Mouse (Mus musculus) G1E (cell line): ENCODE measurements around the gene Fam222b. TPM values are rescaled to one million over a fixed set of nuclear protein-coding genes. Genes with fewer than 3 reads are reported as not detected.
"Not testable (repeated sequence)": the region's sequence is repeated elsewhere in the genome, so short reads cannot be mapped to it uniquely, and the experiment has no call there.

Experiments
- ATAC-seq: 2 replicates; pipeline ENCODE4 v1.8.0; 2016; ENCODE audit warnings: mild to moderate bottlenecking; ENCODE audit not compliant: insufficient number of reproducible peaks, poor library complexity, low FRiP score, severe bottlenecking; ENCODE audit errors: extremely low read depth
- DNase-seq: peaks from one replicate; pipeline ENCODE4 v3.0.0; 2012; ENCODE audit warnings: low spot score
- H3K27me3 ChIP-seq: 2 replicates; pipeline ENCODE4 v1.6.1; 2012; ENCODE audit warnings: mild to moderate bottlenecking, low read length, inconsistent platforms; ENCODE audit not compliant: insufficient read depth
- H3K36me3 ChIP-seq: replicated peaks from 2 replicates; pipeline ENCODE3; 2012; ENCODE audit warnings: mild to moderate bottlenecking, inconsistent platforms
- H3K4me1 ChIP-seq: 2 replicates; pipeline ENCODE4 v1.6.1; 2012; ENCODE audit warnings: low read depth, low read length, inconsistent platforms, mixed read lengths; ENCODE audit not compliant: insufficient read depth
- H3K4me3 ChIP-seq: 2 replicates; pipeline ENCODE4 v1.5.1; 2012; ENCODE audit warnings: low read depth, mild to moderate bottlenecking, inconsistent platforms, low read length, moderate library complexity, mixed read lengths
- H3K9me3 ChIP-seq: replicated peaks from 2 replicates; pipeline ENCODE4 v1.6.1; 2012; ENCODE audit warnings: inconsistent platforms
- CTCF ChIP-seq: IDR thresholded peaks from 2 replicates; pipeline ENCODE4 v1.5.1; 2012; ENCODE audit warnings: low read depth, low read length, inconsistent platforms, mixed read lengths
- GATA1 ChIP-seq: IDR thresholded peaks from 2 replicates; pipeline ENCODE4 v1.6.1; 2012; ENCODE audit warnings: borderline replicate concordance, low read length, inconsistent platforms, mixed read lengths
- GATA2 ChIP-seq: IDR thresholded peaks from 2 replicates; pipeline ENCODE4 v1.6.1; 2012; ENCODE audit warnings: low read depth, low read length, inconsistent platforms, borderline replicate concordance
- POLR2AphosphoS5 ChIP-seq: IDR thresholded peaks from 2 replicates; pipeline ENCODE4 v1.6.1; 2012; ENCODE audit warnings: low read depth, low read length, inconsistent platforms; ENCODE audit not compliant: insufficient replicate concordance
- TAL1 ChIP-seq: conservative IDR thresholded peaks from 2 replicates; pipeline ENCODE4 v1.6.1; 2012; ENCODE audit warnings: low read depth, low read length, inconsistent platforms, mixed read lengths
- polyA plus RNA-seq: library from polyadenylated mRNA; stranded (reverse); fragments of >175 nt; gene quantifications from 2 replicates; pipeline ENCODE4 v1.2.3, GENCODE M21; 2012
- total RNA-seq, 2 experiments: library from RNA; stranded (forward) in 1 of 2; stranded (reverse) in 1 of 2; fragments of 200-1000 nt in 1 of 2; fragments of >200 nt in 1 of 2; fragmentation: Nextera tagmentation in 1 of 2; gene quantifications; 2 replicates each; pipeline ENCODE4 v1.2.3; 2014 to 2017

The Fam222b gene
- total and polyA plus RNA-seq, 3 experiments: 1.5 to 28.9 (median 18.1) TPM

- DNase-seq: no peak
- peaks cover 38% of the 10 kb centered on the region for H3K36me3 ChIP-seq
- no peak for ATAC-seq
- no peaks in the 10 kb centered on the region for H3K9me3 ChIP-seq
- no peaks in the 10 kb centered on the region for H3K27me3 ChIP-seq
- peaks cover 72% of the 10 kb centered on the region for H3K4me1 ChIP-seq
- TF ChIP-seq POLR2AphosphoS5 (no peak), CTCF (no peak), TAL1 (no peak), GATA2 (no peak), GATA1 (no peak)
- no peak overlapping the region for H3K4me3 ChIP-seq
These were observed 32.3 kb downstream of the Fam222b start for GRCm38 (mm10) chr11:78126739-78127138.

- Histone ChIP-seq H3K4me1 (peaks cover 74% of the 10 kb centered on the region), H3K36me3 (peaks cover 48% of the 10 kb centered on the region), H3K27me3 (no peaks in the 10 kb centered on the region), H3K9me3 (no peaks in the 10 kb centered on the region), H3K4me3 (no peak overlapping the region)
- TF ChIP-seq GATA1 (no peak), CTCF (no peak)
- ATAC-seq (no peak), DNase-seq (no peak)
These were observed 35.0 kb downstream of the Fam222b start for GRCm38 (mm10) chr11:78129458-78129857.

- Histone ChIP-seq H3K36me3 (peaks cover 34% of the 10 kb centered on the region), H3K4me1 (peaks cover 65% of the 10 kb centered on the region), H3K9me3 (no peaks in the 10 kb centered on the region), H3K27me3 (no peaks in the 10 kb centered on the region), H3K4me3 (no peak overlapping the region)
- no peak for ATAC-seq
- TF ChIP-seq GATA2 (no peak), CTCF (no peak), TAL1 (no peak), GATA1 (no peak), POLR2AphosphoS5 (no peak)
- no peak for DNase-seq
These were observed 39.5 kb downstream of the Fam222b start for GRCm38 (mm10) chr11:78133915-78134314.

- Histone ChIP-seq H3K9me3 (no peaks in the 10 kb centered on the region), H3K4me1 (peaks cover 64% of the 10 kb centered on the region), H3K36me3 (peaks cover 31% of the 10 kb centered on the region), H3K27me3 (no peaks in the 10 kb centered on the region), H3K4me3 (no peak overlapping the region)
- no peak for TF ChIP-seq GATA2
- no peak for TF ChIP-seq POLR2AphosphoS5
- TF ChIP-seq GATA1: no peak
- TF ChIP-seq TAL1: no peak
- no peak for DNase-seq
- no peak for ATAC-seq
These were observed 39.9 kb downstream of the Fam222b start for GRCm38 (mm10) chr11:78134344-78134743.

GRCm38 (mm10) chr11:78135314-78135713 lies 40.9 kb downstream of the Fam222b start:
- H3K27me3 ChIP-seq, DNase-seq, H3K4me3 ChIP-seq, ATAC-seq, H3K9me3 ChIP-seq: not testable (repeated sequence)
- peaks cover 61% of the 10 kb centered on the region for H3K4me1 ChIP-seq
- H3K36me3 ChIP-seq: peaks cover 29% of the 10 kb centered on the region

GRCm38 (mm10) chr11:78136132-78136531 lies 41.7 kb downstream of the Fam222b start:
- no peak for ATAC-seq

GRCm38 (mm10) chr11:78137584-78137983 lies 43.1 kb downstream of the Fam222b start:
- ATAC-seq (no peak), DNase-seq (no peak)
- Histone ChIP-seq H3K27me3 (no peaks in the 10 kb centered on the region), H3K4me3 (no peak overlapping the region), H3K36me3 (peaks cover 27% of the 10 kb centered on the region), H3K4me1 (peaks cover 65% of the 10 kb centered on the region), H3K9me3 (no peaks in the 10 kb centered on the region)
- TF ChIP-seq TAL1: no peak
- TF ChIP-seq GATA1: no peak
- TF ChIP-seq CTCF: no peak
- TF ChIP-seq POLR2AphosphoS5: no peak
- no peak for TF ChIP-seq GATA2

More at GRCm38 (mm10) chr11:78136132-78136531, 41.7 kb downstream of the Fam222b start:
- Histone ChIP-seq H3K27me3 (no peaks in the 10 kb centered on the region), H3K4me1 (peaks cover 64% of the 10 kb centered on the region), H3K4me3 (no peak overlapping the region), H3K9me3 (no peaks in the 10 kb centered on the region), H3K36me3 (peaks cover 26% of the 10 kb centered on the region)
- DNase-seq: no peak
- TF ChIP-seq POLR2AphosphoS5 (no peak), GATA1 (no peak), GATA2 (no peak)
